8 mouse cellular contexts compared by ENCODE assay signal in genomic region chr7:45509912-45510787, GRCm38 (mm10). TPM values are rescaled to one million over a fixed set of nuclear protein-coding genes. Genes with fewer than 3 reads are reported as not detected.
DNase-seq lines count a peak whose midpoint lies in the region; ATAC-seq and TF ChIP-seq lines count a peak whose summit lies in the region.

Gene Nucb1, minus strand, starts transcription at chr7:45510406.

- peak; percentile 91 for ATAC-seq in kidney, embryonic 15.5 days (replicated peaks; ENCODE audit: low FRiP score)
- ATAC-seq in monocyte, adult 5-6 weeks (replicated peaks; ENCODE audit: insufficient number of reproducible peaks, low FRiP score, low TSS enrichment, poor library complexity, severe bottlenecking): peak; percentile 95

- TF ChIP-seq CTCF in bone marrow macrophage, adult 2 months (IDR thresholded peaks at IDR 0.05; ENCODE audit: low read depth, low read length): no peak
- no peak for TF ChIP-seq CTCF in embryonic fibroblast, embryonic 13.5 days (IDR thresholded peaks at IDR 0.05; ENCODE audit: borderline replicate concordance, insufficient read depth, low read length)

- peak within 1 kb of the TSS; percentile 94 for H3K4me2 ChIP-seq in kidney, embryonic 15.5 days

- under 1% methylated on average over 44 of the region's 44 CpGs for WGBS in heart, embryonic 10.5 days
- under 1% methylated on average over 44 of the region's 44 CpGs for WGBS in kidney, embryonic 15.5 days

- H3K9me3 ChIP-seq in heart, embryonic 10.5 days: no peaks in the 10 kb centered on the region
- H3K9me3 ChIP-seq in kidney, embryonic 15.5 days (replicated peaks): no peaks in the 10 kb centered on the region

- peak within 1 kb of the TSS; percentile 77 for H3K4me3 ChIP-seq in bone marrow macrophage, adult 2 months (ENCODE audit: insufficient read depth, low read length)
- peak within 1 kb of the TSS; percentile 77 for H3K4me3 ChIP-seq in embryonic fibroblast, embryonic 13.5 days (ENCODE audit: insufficient read depth, low read length)
- H3K4me3 ChIP-seq in heart, embryonic 10.5 days: peak within 1 kb of the TSS; percentile 84
- peak within 1 kb of the TSS; percentile 68 for H3K4me3 ChIP-seq in kidney, embryonic 15.5 days (replicated peaks)

- TF ChIP-seq POLR2A in bone marrow macrophage, adult 2 months (IDR thresholded peaks at IDR 0.05; ENCODE audit: borderline replicate concordance, low read depth, low read length): no peak; the same call in 1 of the 2 replicates
- peak; percentile 93 for TF ChIP-seq POLR2A in embryonic fibroblast, embryonic 13.5 days (IDR thresholded peaks at IDR 0.05; ENCODE audit: low read depth, low read length)

- peaks cover 18% of the 10 kb centered on the region for H3K4me1 ChIP-seq in bone marrow macrophage, adult 2 months (ENCODE audit: control insufficient read depth, insufficient read depth, low read length)
- peaks cover 4% of the 10 kb centered on the region for H3K4me1 ChIP-seq in embryonic fibroblast, embryonic 13.5 days (ENCODE audit: control insufficient read depth, insufficient read depth, low read length)
- peaks cover 29% of the 10 kb centered on the region for H3K4me1 ChIP-seq in heart, embryonic 10.5 days
- H3K4me1 ChIP-seq in kidney, embryonic 15.5 days: peaks cover 29% of the 10 kb centered on the region

- H3K9ac ChIP-seq in kidney, embryonic 15.5 days: peak within 1 kb of the TSS; percentile 78

- DNase-seq in A20 (ENCODE audit: low read depth, low spot score) (peak; percentile 92), liver (peak; percentile 96)
- DNase-seq in heart, embryonic 10.5 days (ENCODE audit: low spot score): peak; percentile 97
- peak; percentile 93 to 94 for DNase-seq in spleen, postnatal 4 days (ENCODE audit: low spot score in 2 of 2)

- peak within 1 kb of the TSS; percentile 95 for H3K27ac ChIP-seq in bone marrow macrophage, adult 2 months (ENCODE audit: insufficient read depth, low read depth, low read length)
- H3K27ac ChIP-seq in embryonic fibroblast, embryonic 13.5 days (ENCODE audit: insufficient read depth, low read length): peak within 1 kb of the TSS; percentile 93
- peak within 1 kb of the TSS; percentile 93 for H3K27ac ChIP-seq in heart, embryonic 10.5 days
- H3K27ac ChIP-seq in kidney, embryonic 15.5 days: peak within 1 kb of the TSS; percentile 98

- peaks cover 28% of the 10 kb centered on the region for H3K36me3 ChIP-seq in heart, embryonic 10.5 days
- H3K36me3 ChIP-seq in kidney, embryonic 15.5 days: peaks cover 28% of the 10 kb centered on the region

- no peaks in the 10 kb centered on the region for H3K27me3 ChIP-seq in heart, embryonic 10.5 days (ENCODE audit: insufficient read depth, poor library complexity, severe bottlenecking)
- no peaks in the 10 kb centered on the region for H3K27me3 ChIP-seq in kidney, embryonic 15.5 days

RNA-seq across cellular contexts. Expression of gene Nucb1, which starts in this region (rescaled TPM):
- polyA plus RNA-seq in bone marrow macrophage, adult 2 months (2012; ENCODE audit: insufficient read depth, insufficient read length, missing spikeins): 278 and 296 TPM in 2 replicates
- 409 and 447 TPM in 2 replicates for polyA plus RNA-seq in embryonic fibroblast, embryonic 13.5 days (2011; ENCODE audit: insufficient read length, low read depth, missing spikeins)
- 163 and 198 TPM in 2 replicates for polyA plus RNA-seq in heart, embryonic 10.5 days (2016; fragmentation: Nextera tagmentation; extraction: Ambion mirVana)
- 221 and 252 TPM in 2 replicates for polyA plus RNA-seq in kidney, embryonic 15.5 days (2015; fragmentation: Nextera tagmentation; extraction: Ambion mirVana)
- total RNA-seq in monocyte, adult 5-6 weeks (2017): 128 to 251 TPM (median 142 TPM) in 3 replicates

Comparison
In these comparisons a context has a peak if more than half of its experiments do, and no peak if none do; other contexts are left out.
1. Peak in every context shown above with its lines: DNase-seq, ATAC-seq, H3K4me3 ChIP-seq and H3K27ac ChIP-seq.